Mouse (Mus musculus) CD4-positive naive resting alpha-beta T cell, adult 57 days (primary cell): ENCODE data around the gene Olfr1308. TPM values are rescaled to one million over a fixed set of nuclear protein-coding genes. Genes with fewer than 3 reads are reported as not detected.

ENCODE experiments used
- total RNA-seq: library from RNA; stranded (reverse); gene quantifications from one replicate; pipeline ENCODE4 v1.2.4, GENCODE M21; 2023

Gene Olfr1308
- total RNA-seq = not detected

DNA sequence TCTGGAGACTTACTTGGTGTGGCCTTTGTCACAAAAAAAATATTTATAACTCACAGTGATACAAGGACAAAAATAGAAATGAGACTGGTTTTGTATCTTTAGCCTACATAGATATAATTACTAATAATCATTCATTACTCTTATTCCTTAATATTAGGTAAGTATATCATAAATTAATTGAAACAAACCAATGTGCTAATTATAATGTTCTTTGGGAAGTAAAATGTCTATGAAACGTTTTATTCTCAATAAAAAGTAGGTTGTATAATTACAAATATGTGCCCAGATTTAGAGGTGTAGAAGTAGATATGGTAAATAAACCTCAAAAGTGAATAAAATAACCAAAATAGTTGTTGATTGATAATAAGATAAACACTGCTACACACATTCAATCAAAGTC is at the start of gene Olfr1308:
Olfr1308 (minus strand) TSS at position 101 of the 400 bp plus-strand sequence.

DNA sequence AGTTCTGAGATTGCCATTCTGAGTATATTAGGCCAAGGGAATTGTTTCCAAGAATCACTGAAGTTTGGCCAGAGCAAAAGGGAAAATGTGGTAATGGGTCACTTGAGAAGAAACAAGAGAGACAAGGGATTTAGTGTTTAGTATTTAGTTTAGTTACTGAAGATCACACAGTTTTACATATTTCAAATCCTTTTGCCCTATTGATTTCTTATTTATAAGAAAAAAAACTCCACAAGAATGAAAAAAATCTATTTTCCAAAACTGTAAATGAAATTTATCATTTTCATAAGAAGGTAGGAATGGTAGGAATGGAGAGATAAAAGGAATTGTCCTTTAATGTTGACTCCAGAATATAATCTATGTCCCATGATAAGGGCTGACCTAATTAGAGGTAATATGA is 47.9 kb upstream of the Olfr1308 start, which contains the start of gene Olfr1310:
Olfr1310 (minus strand) TSS at position 101 of the 400 bp plus-strand sequence.

DNA sequence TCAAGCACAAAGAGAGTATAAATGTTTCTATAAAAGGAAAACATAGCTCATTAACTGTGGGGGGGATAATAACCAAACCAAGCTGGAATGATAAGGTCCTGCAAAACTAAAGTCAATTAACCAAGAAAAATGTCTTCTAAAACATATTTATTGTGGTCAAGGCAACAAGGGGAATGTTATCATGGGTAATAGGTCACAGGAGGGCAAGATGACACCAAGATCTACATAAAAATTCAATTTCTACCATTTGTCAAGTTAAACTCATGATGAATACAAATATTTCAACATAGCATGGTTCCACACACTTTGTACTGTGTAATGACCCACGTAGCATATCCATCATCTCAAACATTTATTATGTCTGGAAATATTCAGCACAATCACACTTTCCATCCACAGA is 25.4 kb upstream of the Olfr1308 start, which contains the start of gene Olfr1309:
Olfr1309 (minus strand) TSS at position 101 of the 400 bp plus-strand sequence.

DNA sequence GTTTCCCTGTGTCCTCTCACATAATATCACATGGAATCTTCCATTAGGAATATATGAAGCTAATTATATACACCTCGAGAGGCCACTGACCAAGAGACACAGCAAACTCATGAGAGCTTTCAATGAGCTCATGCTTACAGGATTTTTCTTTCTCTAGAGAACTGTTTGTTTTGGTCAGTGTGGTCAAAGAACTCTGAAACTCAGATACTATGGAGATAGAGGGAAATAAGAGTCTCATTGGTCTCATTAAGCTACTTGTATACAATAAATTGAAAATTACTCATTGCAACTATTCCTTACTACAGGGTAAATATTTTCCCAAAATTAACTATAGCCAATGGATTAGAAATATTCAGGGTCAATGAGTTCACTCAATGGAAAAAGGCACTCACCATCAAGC is 15.4 kb downstream of the Olfr1308 start, which contains the start of gene Olfr1307:
Olfr1307 (minus strand) TSS at position 101 of the 400 bp plus-strand sequence.

DNA sequence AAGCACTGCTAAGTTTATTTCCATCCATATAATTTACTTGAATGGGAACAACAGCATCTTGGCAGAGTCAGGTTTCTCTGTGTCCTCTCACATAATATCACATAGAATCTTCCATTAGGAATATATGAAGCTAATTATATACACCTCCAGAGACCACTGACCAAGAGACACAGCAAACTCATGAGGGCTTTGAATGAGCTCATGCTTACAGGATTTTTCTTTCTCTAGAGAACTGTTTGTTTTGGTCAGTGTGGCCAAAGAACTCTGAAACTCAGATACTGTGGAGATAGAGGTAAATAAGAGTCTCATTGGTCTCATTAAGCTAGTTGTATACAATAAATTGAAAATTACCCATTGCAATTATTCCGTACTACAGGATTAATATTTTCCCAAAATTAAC is 48.6 kb downstream of the Olfr1308 start, which contains the start of gene Olfr1306:
Olfr1306 (minus strand) TSS at position 101 of the 400 bp plus-strand sequence.

Other genes starting within 250 kb of the Olfr1308 start
- not detected for gene Olfr1301, start 213.9 kb downstream of the Olfr1308 start, total RNA-seq
- not detected for gene Olfr1302, start 187.5 kb downstream of the Olfr1308 start, total RNA-seq
- not detected for gene Olfr1303, start 144.6 kb downstream of the Olfr1308 start, total RNA-seq
- gene Olfr1305, start 87.8 kb downstream of the Olfr1308 start, total RNA-seq = not detected
- gene Olfr1306, start 48.7 kb downstream of the Olfr1308 start, total RNA-seq = not detected
- gene Olfr1307, start 15.5 kb downstream of the Olfr1308 start, total RNA-seq = 0.12 TPM
- gene Olfr1309, start 25.3 kb upstream of the Olfr1308 start, total RNA-seq = not detected
- gene Olfr1310, start 47.8 kb upstream of the Olfr1308 start, total RNA-seq = not detected
- not detected for gene Olfr1311, start 59.5 kb upstream of the Olfr1308 start, total RNA-seq
- gene Olfr1312, start 85.3 kb upstream of the Olfr1308 start, total RNA-seq = not detected
- gene Olfr1313, start 112.9 kb upstream of the Olfr1308 start, total RNA-seq = not detected
- not detected for gene Olfr1314, start 131.8 kb upstream of the Olfr1308 start, total RNA-seq
- not detected for gene Olfr1315-ps1, start 150.5 kb upstream of the Olfr1308 start, total RNA-seq
- not detected for gene Olfr1316, start 170.0 kb upstream of the Olfr1308 start, total RNA-seq
- not detected for gene Olfr1317, start 175.4 kb upstream of the Olfr1308 start, total RNA-seq
- not detected for gene Olfr1318, start 189.3 kb upstream of the Olfr1308 start, total RNA-seq